In genomic region chr7:54557436-54557835, GRCm38 (mm10) we compare ENCODE assay signal across 26 mouse cellular contexts.
"Had no signal": no experiment of that assay in that cellular context is flagged by ENCODE, and none has a peak within 500 bp of the region (broad histone marks: within the 10 kb centered on the region; RNA-seq: fewer than 3 reads in every experiment).

No protein-coding gene starts in this region.

- ATAC-seq: inflammation-experienced regulatory T-cells, adult 6 months; intestine, embryonic 15.5 days; intestine, postnatal 0 days; liver, embryonic 12.5 days had no signal

- H3K4me2 ChIP-seq: heart, embryonic 12.5 days; hindbrain, embryonic 12.5 days; hindbrain, embryonic 15.5 days; intestine, embryonic 15.5 days; limb, embryonic 12.5 days; liver, embryonic 12.5 days had no signal

- H3K4me3 ChIP-seq: gastrocnemius, adult 2 months; heart, embryonic 10.5 days; heart, embryonic 12.5 days; hindbrain, embryonic 10.5 days; hindbrain, embryonic 12.5 days; hindbrain, embryonic 15.5 days; intestine, embryonic 15.5 days; layer of hippocampus, adult 2 months; left cerebral cortex, adult 2 months; limb, embryonic 10.5 days; limb, embryonic 12.5 days; liver, embryonic 12.5 days had no signal

- H3K27me3 ChIP-seq: heart, embryonic 12.5 days; hindbrain, embryonic 12.5 days; hindbrain, embryonic 15.5 days; intestine, embryonic 15.5 days; limb, embryonic 12.5 days; liver, embryonic 12.5 days had no signal

- H3K9me3 ChIP-seq: heart, embryonic 10.5 days; heart, embryonic 12.5 days; hindbrain, embryonic 10.5 days; hindbrain, embryonic 12.5 days; hindbrain, embryonic 15.5 days; intestine, embryonic 15.5 days; limb, embryonic 10.5 days; limb, embryonic 12.5 days; liver, embryonic 12.5 days had no signal

- H3K36me3 ChIP-seq: heart, embryonic 10.5 days; heart, embryonic 12.5 days; hindbrain, embryonic 10.5 days; hindbrain, embryonic 12.5 days; hindbrain, embryonic 15.5 days; intestine, embryonic 15.5 days; limb, embryonic 10.5 days; limb, embryonic 12.5 days; liver, embryonic 12.5 days had no signal

- H3K27ac ChIP-seq: gastrocnemius, adult 2 months; heart, embryonic 10.5 days; hindbrain, embryonic 10.5 days; hindbrain, embryonic 12.5 days; hindbrain, embryonic 15.5 days; intestine, embryonic 15.5 days; layer of hippocampus, adult 2 months; left cerebral cortex, adult 2 months; limb, embryonic 10.5 days; limb, embryonic 12.5 days; liver, embryonic 12.5 days; liver, embryonic 14.5 days had no signal

- DNase-seq: gastrocnemius, adult 2 months; gastrocnemius, postnatal 10 days; gastrocnemius, postnatal 25 days; heart, adult 18-20 months; heart, postnatal 10 days; heart, postnatal 4 days; kidney, adult 18-20 months; kidney, adult 8-10 months; kidney, postnatal 10 days; kidney, postnatal 25 days; kidney, postnatal 4 days; liver had no signal

- H3K4me1 ChIP-seq: heart, embryonic 10.5 days; heart, embryonic 12.5 days; hindbrain, embryonic 10.5 days; hindbrain, embryonic 12.5 days; hindbrain, embryonic 15.5 days; intestine, embryonic 15.5 days; limb, embryonic 10.5 days; limb, embryonic 12.5 days; liver, embryonic 12.5 days had no signal

- H3K9ac ChIP-seq: heart, embryonic 12.5 days; hindbrain, embryonic 12.5 days; hindbrain, embryonic 15.5 days; intestine, embryonic 15.5 days; limb, embryonic 12.5 days; liver, embryonic 12.5 days; liver, embryonic 14.5 days had no signal
